Comparison of ENCODE assay signal across 12 mouse cellular contexts in genomic region chr3:154192328-154193030, GRCm38 (mm10).
DNase-seq lines count a peak whose midpoint lies in the region; ATAC-seq and TF ChIP-seq lines count a peak whose summit lies in the region.
"Had no signal": no experiment of that assay in that cellular context is flagged by ENCODE, and none has a peak within 500 bp of the region (broad histone marks: within the 10 kb centered on the region; RNA-seq: fewer than 3 reads in every experiment).

No protein-coding gene starts in this region.

- H3K27ac ChIP-seq in heart, adult 2 months: no peak overlapping the region
- no peak overlapping the region; the same call in 1 of the 2 replicates for H3K27ac ChIP-seq in forebrain, embryonic 14.5 days (ENCODE audit: low read depth, low read length)
- H3K27ac ChIP-seq in liver, embryonic 13.5 days: peak overlapping the region; percentile 90
- H3K27ac ChIP-seq: limb, embryonic 15.5 days; neural tube, embryonic 13.5 days had no signal

- intact Hi-C loops in heart, adult 2 months (cut with DNase I): no loop called here

- no peak for TF ChIP-seq POLR2A in heart, adult 2 months (IDR thresholded peaks at IDR 0.05; ENCODE audit: insufficient read depth, low read depth, low read length)

- no peak for TF ChIP-seq CTCF in heart, adult 2 months (IDR thresholded peaks at IDR 0.05)

- H3K4me2 ChIP-seq in forebrain, embryonic 14.5 days (ENCODE audit: low read length): no peak overlapping the region
- H3K4me2 ChIP-seq in liver, embryonic 13.5 days: peak overlapping the region; percentile 64
- H3K4me2 ChIP-seq: limb, embryonic 15.5 days; neural tube, embryonic 13.5 days had no signal

- no peak for TF ChIP-seq EP300 in heart, adult 2 months (IDR thresholded peaks at IDR 0.05; ENCODE audit: insufficient read depth, low read depth, low read length)

- peak; percentile 43 for ATAC-seq in forebrain, embryonic 14.5 days
- peak; percentile 63 for ATAC-seq in liver, embryonic 13.5 days (ENCODE audit: low read depth)
- ATAC-seq: Patski had no signal

- H3K79me2 ChIP-seq in heart, adult 2 months (replicated peaks; ENCODE audit: control insufficient read depth, insufficient read depth, low read length): no peaks in the 10 kb centered on the region

- no peak overlapping the region for H3K4me3 ChIP-seq in heart, adult 2 months
- H3K4me3 ChIP-seq in forebrain, embryonic 14.5 days (ENCODE audit: low read depth, low read length): no peak overlapping the region
- H3K4me3 ChIP-seq in liver, embryonic 13.5 days (replicated peaks): peak overlapping the region; percentile 34
- H3K4me3 ChIP-seq: limb, embryonic 15.5 days; neural tube, embryonic 13.5 days had no signal

- H3K9me3 ChIP-seq in forebrain, embryonic 14.5 days (replicated peaks; ENCODE audit: control insufficient read depth, low read length): no peaks in the 10 kb centered on the region
- no peaks in the 10 kb centered on the region for H3K9me3 ChIP-seq in liver, embryonic 13.5 days (replicated peaks)
- H3K9me3 ChIP-seq: limb, embryonic 15.5 days; neural tube, embryonic 13.5 days had no signal

- DNase-seq in heart, adult 11 months: peak; percentile 35
- DNase-seq in heart, adult 2 months: no peak
- peak; percentile 27 for DNase-seq in ES-CJ7 (ENCODE audit: low read depth, low spot score)
- peak; percentile 20 for DNase-seq in forebrain, embryonic 14.5 days (ENCODE audit: low spot score)
- peak; percentile 43 for DNase-seq in liver, embryonic 13.5 days
- no peak for DNase-seq in spleen, postnatal 10 days (ENCODE audit: low spot score in 2 of 2)
- DNase-seq in thymus, postnatal 0 days (ENCODE audit: low spot score): no peak
- DNase-seq in adrenal gland, adult (ENCODE audit: inconsistent age in 2 of 2, low spot score in 1 of 2): no peak
- DNase-seq: kidney, adult 8-10 months had no signal

- H3K27me3 ChIP-seq in heart, adult 2 months (ENCODE audit: control insufficient read depth, insufficient read depth, low read length): no peaks in the 10 kb centered on the region
- no peaks in the 10 kb centered on the region for H3K27me3 ChIP-seq in forebrain, embryonic 14.5 days (replicated peaks; ENCODE audit: control insufficient read depth, insufficient read depth, low read length)
- no peaks in the 10 kb centered on the region for H3K27me3 ChIP-seq in liver, embryonic 13.5 days
- H3K27me3 ChIP-seq: Patski had no signal

- no peaks in the 10 kb centered on the region for H3K36me3 ChIP-seq in heart, adult 2 months (ENCODE audit: control insufficient read depth, insufficient read depth, low read length)
- H3K36me3 ChIP-seq in forebrain, embryonic 14.5 days (ENCODE audit: control insufficient read depth, insufficient read depth, low read length): no peaks in the 10 kb centered on the region
- H3K36me3 ChIP-seq in liver, embryonic 13.5 days: no peaks in the 10 kb centered on the region
- H3K36me3 ChIP-seq: limb, embryonic 15.5 days; neural tube, embryonic 13.5 days had no signal

- no peak overlapping the region for H3K9ac ChIP-seq in heart, adult 2 months (ENCODE audit: low read depth, low read length)
- H3K9ac ChIP-seq in forebrain, embryonic 14.5 days (ENCODE audit: low read length): no peak overlapping the region
- peak overlapping the region; percentile 67 for H3K9ac ChIP-seq in liver, embryonic 13.5 days
- H3K9ac ChIP-seq: limb, embryonic 15.5 days had no signal

- 24% methylated on average over 14 of the region's 14 CpGs for WGBS in heart, adult 2 months
- WGBS in forebrain, embryonic 14.5 days: 18% methylated on average over 13 of the region's 14 CpGs
- WGBS in liver, embryonic 13.5 days (ENCODE audit: insufficient replicate concordance): 21% methylated on average over 13 of the region's 14 CpGs

- no peaks in the 10 kb centered on the region for H3K4me1 ChIP-seq in heart, adult 2 months (ENCODE audit: control insufficient read depth, insufficient read depth, low read length)
- peaks cover 20% of the 10 kb centered on the region for H3K4me1 ChIP-seq in forebrain, embryonic 14.5 days (ENCODE audit: control insufficient read depth, insufficient read depth, low read length)
- peaks cover 48% of the 10 kb centered on the region for H3K4me1 ChIP-seq in liver, embryonic 13.5 days (replicated peaks)
- H3K4me1 ChIP-seq: limb, embryonic 15.5 days had no signal

Comparison
In these comparisons a context has a peak if more than half of its experiments do, and no peak if none do; other contexts are left out.
1. DNase-seq: peak in heart, adult 11 months (single experiment), ES-CJ7 (single experiment), forebrain, embryonic 14.5 days (single experiment) and liver, embryonic 13.5 days (single experiment); none in heart, adult 2 months (0 of 2), spleen, postnatal 10 days (0 of 2), thymus, postnatal 0 days (single experiment) and adrenal gland, adult (0 of 2).